Mouse (Mus musculus) spleen, adult 12 weeks (tissue): ENCODE measurements around the gene Ulk4.

ENCODE experiments used
- DNase-seq: peaks from one replicate; pipeline ENCODE4 v3.0.0; 2022; ENCODE audit warnings: low spot score

Gene Ulk4

GRCm38 (mm10) chr9:120974209-120974608 is 302.8 kb downstream of the Ulk4 start:
- DNase-seq, result no peak

- no peak for DNase-seq
Observed at GRCm38 (mm10) chr9:120973026-120973515, 303.9 kb downstream of the Ulk4 start.

DNA sequence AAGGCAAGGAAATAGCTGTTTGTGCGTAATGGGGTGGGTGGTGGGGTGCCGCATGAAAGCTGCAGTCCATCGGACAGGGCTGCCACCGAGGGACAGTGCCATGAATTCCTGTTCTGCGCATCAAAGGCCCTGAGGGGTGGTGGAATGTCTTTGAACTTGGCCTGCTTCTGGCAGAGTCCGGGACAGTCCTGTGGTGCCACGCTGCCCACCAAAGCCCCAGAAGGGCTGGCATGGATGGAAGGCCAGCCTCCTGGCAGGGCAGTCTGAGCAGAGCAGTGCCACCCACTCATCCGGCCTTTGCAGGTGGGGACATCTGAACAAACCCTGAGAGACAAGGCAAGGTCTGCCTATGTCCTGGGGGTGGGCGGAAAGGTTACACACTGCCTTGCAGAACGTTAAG is 312.0 kb downstream of the Ulk4 start:
- no peak for DNase-seq

DNA sequence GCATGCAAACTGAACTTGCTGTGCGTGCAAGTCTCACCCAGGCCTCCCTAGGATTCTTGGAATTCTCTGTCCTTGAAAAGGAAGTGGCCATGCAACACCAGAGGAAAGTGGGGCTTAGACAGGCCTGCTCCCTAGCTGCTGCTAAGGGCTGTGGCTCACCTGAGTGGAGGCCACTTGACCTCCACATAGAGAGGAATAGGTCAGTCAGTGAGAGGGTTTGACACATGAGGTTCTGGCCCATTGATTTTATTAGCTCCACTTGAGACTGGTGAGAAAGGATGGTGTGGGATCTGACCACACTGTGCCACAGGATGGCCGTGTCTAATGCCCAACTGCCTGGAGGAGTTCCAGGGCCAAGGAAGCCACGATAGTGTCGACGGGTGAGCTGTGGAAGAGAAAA is 312.8 kb downstream of the Ulk4 start:
- no peak for DNase-seq

GRCm38 (mm10) chr9:120963720-120964119 is 313.3 kb downstream of the Ulk4 start:
- no peak for DNase-seq

- no peak for DNase-seq
Observed at GRCm38 (mm10) chr9:120963104-120963503, 313.9 kb downstream of the Ulk4 start.

- no peak for DNase-seq
Observed at GRCm38 (mm10) chr9:120961969-120962700, 314.9 kb downstream of the Ulk4 start.

GRCm38 (mm10) chr9:120961466-120961865 is 315.5 kb downstream of the Ulk4 start:
- no peak for DNase-seq

GRCm38 (mm10) chr9:120960611-120961010 is 316.4 kb downstream of the Ulk4 start:
- no peak for DNase-seq

- DNase-seq, result no peak
Observed at GRCm38 (mm10) chr9:120959225-120959624, 317.8 kb downstream of the Ulk4 start.

- DNase-seq, result no peak
Observed at GRCm38 (mm10) chr9:120958560-120958959, 318.4 kb downstream of the Ulk4 start.

DNA sequence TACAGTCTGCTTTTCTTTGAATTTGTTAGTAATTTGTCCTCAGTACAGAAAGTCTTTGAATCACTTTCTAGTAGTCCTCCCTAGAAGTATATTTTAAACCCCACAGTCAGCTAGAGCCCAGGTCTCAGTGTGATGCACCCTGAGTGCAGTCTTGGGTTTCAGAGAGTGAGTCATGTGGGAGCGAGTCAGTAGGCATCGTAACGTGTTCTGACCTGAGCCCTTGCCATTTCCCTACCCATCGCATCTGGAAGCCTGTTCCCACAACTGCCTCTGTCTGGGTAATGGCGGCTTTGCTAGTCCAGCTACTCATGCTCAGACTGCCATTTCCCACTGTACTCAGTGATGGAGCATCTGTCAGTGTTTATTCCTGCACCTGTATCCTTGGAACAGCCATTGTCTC is 318.9 kb downstream of the Ulk4 start:
- DNase-seq, result no peak

DNA sequence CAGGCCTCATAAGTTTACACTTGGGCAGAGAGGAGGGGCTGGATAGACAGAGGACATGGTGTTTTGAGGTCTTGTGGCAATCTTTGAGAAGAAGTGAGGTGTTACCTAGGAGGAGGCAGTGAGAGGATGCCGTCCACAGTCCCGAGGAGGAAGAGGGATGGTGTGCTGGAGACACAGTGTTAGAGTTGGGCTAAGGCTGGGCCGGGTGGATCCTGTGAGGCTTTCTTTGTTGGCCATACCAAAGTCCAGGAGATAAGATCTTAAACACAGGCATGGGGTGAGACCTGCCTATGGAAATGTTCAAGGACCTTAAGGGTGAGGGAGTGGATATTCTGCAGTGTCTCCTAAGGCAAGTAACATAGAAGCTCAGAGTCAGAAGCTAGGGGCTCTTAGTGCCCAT is 325.1 kb downstream of the Ulk4 start:
- no peak for DNase-seq

DNA sequence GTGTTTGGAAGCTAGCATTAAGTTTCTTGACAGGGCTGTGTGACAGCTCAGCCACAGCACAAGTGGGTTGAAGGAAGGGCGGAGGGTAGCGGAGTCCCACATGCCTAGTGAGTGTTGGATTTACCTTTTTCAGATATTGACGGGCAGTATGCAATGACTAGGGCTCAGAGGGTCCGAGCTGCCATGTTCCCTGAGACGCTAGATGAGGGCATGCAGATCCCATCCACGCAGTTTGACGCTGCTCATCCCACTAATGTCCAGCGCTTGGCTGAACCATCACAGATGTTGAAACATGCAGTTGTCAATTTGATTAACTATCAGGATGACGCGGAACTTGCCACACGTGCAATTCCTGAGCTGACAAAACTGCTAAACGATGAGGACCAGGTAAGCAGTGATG is 326.2 kb downstream of the Ulk4 start:
- DNase-seq, result no peak

DNA sequence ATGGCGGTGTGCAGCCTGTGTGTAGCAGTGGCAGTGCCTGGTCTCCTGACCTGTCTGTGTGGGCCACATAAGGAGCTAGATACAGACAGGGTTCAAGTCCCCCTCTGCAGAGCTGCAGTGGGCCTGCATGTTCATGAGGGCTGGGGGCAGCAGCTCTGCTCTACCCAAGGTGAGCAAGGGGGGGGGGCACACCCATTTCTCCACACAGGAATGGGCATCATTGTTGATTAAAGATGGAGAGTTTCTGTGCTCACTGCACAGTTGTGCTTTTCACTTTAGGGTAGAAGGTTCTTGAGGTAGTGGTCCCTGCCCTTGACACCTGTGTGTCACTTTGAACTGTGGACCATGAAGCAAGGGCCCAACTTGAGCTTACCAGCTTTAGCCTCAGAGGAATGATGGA is 328.2 kb downstream of the Ulk4 start:
- no peak for DNase-seq

DNA sequence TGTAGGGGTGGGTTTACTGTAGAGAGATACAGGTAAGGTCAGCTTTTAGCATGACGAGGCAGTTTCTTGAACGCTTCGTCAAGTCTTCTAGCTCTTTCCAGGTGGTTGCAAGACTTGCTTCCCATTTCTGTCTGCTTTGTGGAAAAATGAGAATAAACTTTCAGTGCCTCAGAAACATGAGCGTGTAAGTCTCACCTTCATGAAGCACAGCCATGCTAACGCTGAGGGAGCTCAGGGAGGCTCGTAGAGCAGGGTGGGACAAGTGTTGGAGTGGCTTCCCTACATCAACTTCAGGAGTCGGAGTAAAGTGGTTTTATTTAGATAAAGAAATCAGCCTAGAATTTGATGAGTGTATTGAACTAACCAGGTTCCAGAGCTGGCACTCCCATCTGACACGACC is 330.9 kb downstream of the Ulk4 start:
- DNase-seq, result no peak

GRCm38 (mm10) chr9:120944211-120944610 is 332.8 kb downstream of the Ulk4 start:
- DNase-seq, result no peak

- DNase-seq, result no peak
Observed at GRCm38 (mm10) chr9:120943757-120944156, 333.2 kb downstream of the Ulk4 start.

- no peak for DNase-seq
Observed at GRCm38 (mm10) chr9:120940858-120941257, 336.1 kb downstream of the Ulk4 start.

- peak; percentile 40 for DNase-seq
Observed at GRCm38 (mm10) chr9:120936351-120936750, 340.6 kb downstream of the Ulk4 start.

DNA sequence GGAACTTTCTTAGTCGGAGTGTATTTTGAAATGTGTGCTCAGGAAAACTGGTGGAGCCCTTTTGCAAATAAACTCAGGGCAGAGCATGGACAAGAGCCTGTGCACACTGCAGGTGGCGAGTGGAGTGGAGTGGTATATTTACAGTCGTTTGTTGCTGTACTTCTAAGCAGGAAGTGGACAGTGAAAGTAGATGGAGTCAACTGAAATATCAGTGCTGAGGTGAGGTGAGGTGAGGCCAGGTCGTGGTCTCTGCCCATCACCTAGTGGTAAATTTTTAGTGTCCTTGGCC is 341.4 kb downstream of the Ulk4 start:
- DNase-seq, result no peak

DNA sequence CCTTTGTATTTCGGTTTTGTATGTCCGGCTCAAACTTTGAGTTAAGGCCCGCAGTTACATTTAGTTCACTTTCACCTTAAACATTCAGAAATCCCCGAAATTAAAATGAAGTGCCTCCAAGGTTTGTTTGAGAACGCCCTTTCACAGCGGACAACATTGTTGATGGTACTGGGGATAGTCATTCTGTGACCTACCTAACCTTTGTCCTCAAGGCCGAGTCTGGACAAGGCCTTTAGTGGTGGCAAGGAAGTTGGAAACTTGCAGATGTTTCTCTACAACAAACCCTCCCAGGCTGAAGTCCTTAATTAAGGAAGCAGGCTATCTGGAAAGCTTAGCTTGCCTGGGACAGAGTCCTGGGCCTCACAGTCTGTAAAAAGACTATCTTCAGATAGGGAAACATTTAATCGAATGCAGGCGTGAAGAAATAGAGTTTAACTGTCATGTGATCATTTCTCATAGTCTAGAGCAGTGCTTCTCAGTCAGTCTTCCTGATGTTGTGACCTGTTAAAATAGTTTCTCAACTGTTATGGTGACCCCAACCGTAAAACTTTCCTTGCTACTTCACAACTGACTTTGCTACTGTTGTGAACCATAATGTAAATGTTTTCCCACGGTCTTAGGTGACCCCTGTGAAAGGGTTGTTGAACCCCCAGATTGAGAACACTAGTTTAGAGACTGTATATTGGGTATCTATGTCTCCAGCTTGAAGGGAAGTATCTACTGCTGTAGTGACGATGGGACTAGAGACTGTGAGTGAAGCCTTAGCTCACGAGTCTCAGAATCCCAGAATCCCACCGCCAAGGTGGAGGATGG is 342.0 kb downstream of the Ulk4 start:
- DNase-seq, result no peak

- DNase-seq, result peak; percentile 25
Observed at GRCm38 (mm10) chr9:120933886-120934758, 342.9 kb downstream of the Ulk4 start.
